Mouse (Mus musculus): ENCODE results near the gene Rrp7a. TPM values are rescaled to one million over a fixed set of nuclear protein-coding genes. Genes with fewer than 3 reads are reported as not detected.

Rrp7a gene
- polyA plus RNA-seq, 1 experiment = 171 TPM

DNA sequence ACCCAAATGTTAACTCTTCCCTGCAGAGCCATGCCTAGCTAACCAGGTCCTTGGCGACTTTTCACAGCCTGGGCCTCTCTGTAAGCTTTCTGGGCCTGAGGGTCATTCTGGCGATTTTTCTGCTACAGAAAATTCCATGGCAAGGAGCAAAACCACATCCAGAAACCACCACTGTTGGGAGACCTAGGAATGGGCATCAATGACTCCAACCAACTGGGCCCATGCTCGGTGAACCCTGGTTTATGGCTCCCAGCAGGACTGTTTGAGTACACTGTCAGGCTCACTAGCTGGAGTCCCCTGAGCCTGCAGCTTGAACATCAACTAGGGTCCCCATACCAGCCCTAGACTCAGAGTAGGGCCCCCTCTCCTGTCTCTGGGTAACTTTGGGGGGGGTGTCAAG, 45.7 kb upstream of the Rrp7a start:
- Histone ChIP-seq H3K27me3 (ENCODE audit: control insufficient read depth, insufficient read depth, insufficient read length) (no peaks in the 10 kb centered on the region), H3K79me3 (ENCODE audit: low read depth) (peaks cover 53% of the 10 kb centered on the region), H3K36me3 (ENCODE audit: control insufficient read depth, insufficient read depth) (peaks cover 20% of the 10 kb centered on the region), H3K4me3 (ENCODE audit: insufficient read depth, poor library complexity, severe bottlenecking) (no peak overlapping the region), H3K79me2 (ENCODE audit: control insufficient read depth, insufficient read depth) (peaks cover 70% of the 10 kb centered on the region), H3ac (ENCODE audit: control insufficient read depth, insufficient read length, low read depth) (no peak overlapping the region)
- TF ChIP-seq MYOD1 (IDR thresholded peaks at IDR 0.05; ENCODE audit: control insufficient read depth, insufficient read length, low read depth) (no peak), MAX (IDR thresholded peaks at IDR 0.05) (no peak), USF1 (IDR thresholded peaks at IDR 0.05; ENCODE audit: low read depth) (no peak), CTCF (IDR thresholded peaks at IDR 0.05; ENCODE audit: control insufficient read depth, insufficient read depth, insufficient read length) (no peak), MYOG (IDR thresholded peaks at IDR 0.05; ENCODE audit: control insufficient read depth, extremely low read depth, insufficient read length) (no peak), CEBPB (IDR thresholded peaks at IDR 0.05; ENCODE audit: low read depth) (no peak)

- Histone ChIP-seq H3K79me3 (ENCODE audit: low read depth) (peaks cover 53% of the 10 kb centered on the region), H3K27me3 (ENCODE audit: control insufficient read depth, insufficient read depth, insufficient read length) (no peaks in the 10 kb centered on the region), H3K79me2 (ENCODE audit: control insufficient read depth, insufficient read depth) (peaks cover 74% of the 10 kb centered on the region), H3K4me3 (ENCODE audit: insufficient read depth, poor library complexity, severe bottlenecking) (no peak overlapping the region), H3ac (ENCODE audit: control insufficient read depth, insufficient read length, low read depth) (no peak overlapping the region), H3K36me3 (ENCODE audit: control insufficient read depth, insufficient read depth) (peaks cover 26% of the 10 kb centered on the region)
- TF ChIP-seq CEBPB (IDR thresholded peaks at IDR 0.05; ENCODE audit: low read depth) = no peak
- TF ChIP-seq CTCF (IDR thresholded peaks at IDR 0.05; ENCODE audit: control insufficient read depth, insufficient read depth, insufficient read length) = no peak
- no peak for TF ChIP-seq MYOG (IDR thresholded peaks at IDR 0.05; ENCODE audit: control insufficient read depth, extremely low read depth, insufficient read length)
- no peak for TF ChIP-seq FOSL1 (IDR thresholded peaks at IDR 0.05; ENCODE audit: insufficient read depth, low read length, poor library complexity, severe bottlenecking)
- no peak for TF ChIP-seq USF1 (IDR thresholded peaks at IDR 0.05; ENCODE audit: low read depth)
- no peak for TF ChIP-seq MAX (IDR thresholded peaks at IDR 0.05)
- TF ChIP-seq MYOD1 (IDR thresholded peaks at IDR 0.05; ENCODE audit: control insufficient read depth, insufficient read length, low read depth) = no peak
Observed at GRCm38 (mm10) chr15:83167550-83168065, 45.0 kb upstream of the Rrp7a start.

DNA sequence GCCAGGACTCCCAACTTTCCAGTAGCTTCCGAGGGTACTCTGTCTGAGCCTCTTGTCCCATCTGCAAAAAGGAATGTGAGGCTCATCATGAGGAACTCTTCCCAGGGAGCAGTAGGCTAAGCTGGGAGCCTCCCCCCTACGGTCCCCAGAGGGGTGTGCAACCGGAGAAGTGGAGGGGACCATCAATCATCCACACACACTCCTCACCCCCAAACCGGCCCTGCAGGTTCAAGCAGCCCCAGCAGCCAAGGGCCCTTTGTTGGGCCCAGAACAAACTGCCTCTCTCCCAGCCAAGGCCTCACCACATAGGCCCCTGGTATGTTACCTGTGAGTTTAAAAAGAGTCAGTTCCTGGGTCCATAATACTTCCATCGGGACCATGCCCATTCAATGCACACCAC, 44.5 kb upstream of the Rrp7a start:
- no peaks in the 10 kb centered on the region for H3K27me3 ChIP-seq (ENCODE audit: control insufficient read depth, insufficient read depth, insufficient read length)
- peak overlapping the region; percentile 2 for H3ac ChIP-seq (ENCODE audit: control insufficient read depth, insufficient read length, low read depth)
- H3K36me3 ChIP-seq (ENCODE audit: control insufficient read depth, insufficient read depth) = peaks cover 30% of the 10 kb centered on the region
- H3K79me3 ChIP-seq (ENCODE audit: low read depth) = peaks cover 53% of the 10 kb centered on the region
- peaks cover 77% of the 10 kb centered on the region for H3K79me2 ChIP-seq (ENCODE audit: control insufficient read depth, insufficient read depth)
- TF ChIP-seq MYOD1 (IDR thresholded peaks at IDR 0.05; ENCODE audit: control insufficient read depth, insufficient read length, low read depth) (no peak), MAX (IDR thresholded peaks at IDR 0.05) (no peak), MYOG (IDR thresholded peaks at IDR 0.05; ENCODE audit: control insufficient read depth, extremely low read depth, insufficient read length) (no peak), USF1 (IDR thresholded peaks at IDR 0.05; ENCODE audit: low read depth) (no peak), CEBPB (IDR thresholded peaks at IDR 0.05; ENCODE audit: low read depth) (no peak), FOSL1 (IDR thresholded peaks at IDR 0.05; ENCODE audit: insufficient read depth, low read length, poor library complexity, severe bottlenecking) (no peak), CTCF (IDR thresholded peaks at IDR 0.05; ENCODE audit: control insufficient read depth, insufficient read depth, insufficient read length) (no peak)
- H3K4me3 ChIP-seq (ENCODE audit: insufficient read depth, poor library complexity, severe bottlenecking) = no peak overlapping the region

DNA sequence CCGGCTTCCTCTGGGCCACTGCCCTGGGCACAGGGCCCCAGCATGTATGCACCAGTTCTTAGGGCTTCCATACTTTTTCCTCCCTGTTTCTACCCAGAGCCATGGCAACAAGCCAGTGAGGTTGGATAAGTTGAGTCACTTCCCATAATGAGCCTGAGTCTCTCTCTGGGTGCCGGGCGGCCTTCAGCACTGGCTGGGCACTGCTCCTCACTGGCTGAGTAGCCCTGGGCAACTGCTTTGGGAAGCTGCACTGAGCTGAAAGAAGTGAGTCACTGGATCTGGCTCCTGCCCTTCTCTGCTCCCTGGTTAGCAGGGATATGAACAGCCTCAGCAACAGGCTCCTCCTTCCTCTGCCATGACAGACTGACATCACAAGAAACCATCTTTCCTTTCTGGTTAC, 44.0 kb upstream of the Rrp7a start:
- H3K27me3 ChIP-seq (ENCODE audit: control insufficient read depth, insufficient read depth, insufficient read length) = no peaks in the 10 kb centered on the region
- H3K79me3 ChIP-seq (ENCODE audit: low read depth) = peaks cover 52% of the 10 kb centered on the region

DNA sequence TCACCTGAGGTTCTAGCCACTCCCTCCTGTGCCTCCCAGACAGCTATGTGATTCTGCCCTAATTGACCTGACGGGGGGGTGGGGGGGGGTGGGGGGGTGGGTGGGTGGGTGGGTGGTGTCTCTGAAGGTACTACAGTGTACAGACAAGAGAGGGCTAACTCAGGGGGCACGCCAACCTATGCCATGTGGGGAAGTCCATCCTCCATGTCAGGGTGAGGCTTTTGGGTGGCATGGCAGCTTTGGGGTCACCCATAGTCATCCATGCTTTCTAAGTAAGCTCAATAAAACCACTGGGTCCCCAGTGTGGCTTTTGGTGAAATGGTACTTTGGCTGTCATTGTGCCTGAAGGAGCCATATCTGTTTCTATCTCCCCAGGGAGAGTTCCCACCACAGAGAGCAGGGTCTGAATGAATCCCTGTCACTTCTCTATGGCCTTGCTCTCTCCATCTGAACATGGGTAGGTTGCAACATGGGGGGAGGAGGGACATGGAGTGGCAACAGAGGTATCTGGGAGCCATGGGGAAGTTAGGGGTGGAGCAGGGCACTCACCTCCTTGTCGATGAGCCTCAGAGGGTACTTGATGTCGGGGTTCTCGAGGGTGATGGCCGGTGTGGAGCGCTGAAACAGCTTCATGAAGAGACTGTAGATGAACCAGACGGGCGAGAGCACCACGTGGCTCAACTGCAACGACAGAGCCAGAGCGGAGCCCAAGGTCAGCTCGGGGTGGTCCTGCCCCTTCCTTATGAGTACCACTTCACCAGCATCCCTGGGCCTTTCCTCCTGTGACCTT, 43.1 kb upstream of the Rrp7a start:
- Histone ChIP-seq H3K27me3 (ENCODE audit: control insufficient read depth, insufficient read depth, insufficient read length) (no peaks in the 10 kb centered on the region), H3ac (ENCODE audit: control insufficient read depth, insufficient read length, low read depth) (no peak overlapping the region), H3K79me3 (ENCODE audit: low read depth) (peaks cover 43% of the 10 kb centered on the region), H3K79me2 (ENCODE audit: control insufficient read depth, insufficient read depth) (peaks cover 64% of the 10 kb centered on the region), H3K4me3 (ENCODE audit: insufficient read depth, poor library complexity, severe bottlenecking) (no peak overlapping the region), H3K36me3 (ENCODE audit: control insufficient read depth, insufficient read depth) (peaks cover 39% of the 10 kb centered on the region)
- TF ChIP-seq MAX (IDR thresholded peaks at IDR 0.05) (no peak), MYOG (IDR thresholded peaks at IDR 0.05; ENCODE audit: control insufficient read depth, extremely low read depth, insufficient read length) (no peak), MYOD1 (IDR thresholded peaks at IDR 0.05; ENCODE audit: control insufficient read depth, insufficient read length, low read depth) (no peak), CEBPB (IDR thresholded peaks at IDR 0.05; ENCODE audit: low read depth) (no peak), CTCF (IDR thresholded peaks at IDR 0.05; ENCODE audit: control insufficient read depth, insufficient read depth, insufficient read length) (no peak), FOSL1 (IDR thresholded peaks at IDR 0.05; ENCODE audit: insufficient read depth, low read length, poor library complexity, severe bottlenecking) (no peak), USF1 (IDR thresholded peaks at IDR 0.05; ENCODE audit: low read depth) (no peak)

More for the DNA sequence above, 44.0 kb upstream of the Rrp7a start:
- peaks cover 73% of the 10 kb centered on the region for H3K79me2 ChIP-seq (ENCODE audit: control insufficient read depth, insufficient read depth)
- no peak overlapping the region for H3K4me3 ChIP-seq (ENCODE audit: insufficient read depth, poor library complexity, severe bottlenecking)
- H3ac ChIP-seq (ENCODE audit: control insufficient read depth, insufficient read length, low read depth) = no peak overlapping the region
- H3K36me3 ChIP-seq (ENCODE audit: control insufficient read depth, insufficient read depth) = peaks cover 34% of the 10 kb centered on the region
- no peak for TF ChIP-seq CTCF (IDR thresholded peaks at IDR 0.05; ENCODE audit: control insufficient read depth, insufficient read depth, insufficient read length)
- TF ChIP-seq FOSL1 (IDR thresholded peaks at IDR 0.05; ENCODE audit: insufficient read depth, low read length, poor library complexity, severe bottlenecking) = peak; percentile 75
- TF ChIP-seq MAX (IDR thresholded peaks at IDR 0.05) = peak; percentile 67
